Mouse (Mus musculus): ENCODE data around the gene Olfr1362.

Gene Olfr1362

DNA sequence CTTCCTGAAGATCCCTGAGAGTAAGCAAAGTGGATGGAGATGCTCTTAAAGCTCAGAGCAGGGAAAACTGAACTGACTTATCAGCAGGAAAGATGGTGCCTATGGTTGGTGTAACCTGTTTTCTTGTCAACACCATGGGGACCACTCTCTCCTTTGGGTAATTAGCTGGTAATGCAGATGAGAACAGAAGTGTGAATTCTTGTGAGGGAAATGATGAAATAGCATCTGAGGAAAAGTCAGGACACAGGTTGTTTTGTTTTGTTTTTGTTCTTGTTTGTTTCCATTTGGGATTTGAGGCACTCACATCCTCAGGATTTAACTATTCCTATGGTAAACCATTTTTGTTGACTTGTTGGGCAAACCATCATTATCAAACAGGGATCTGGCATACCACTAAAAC, at the start of gene Olfr1362:
Olfr1362 (minus strand) TSS at position 101 of the 400 bp plus-strand sequence.
- DNase-seq (ENCODE audit: low spot score in 2 of 2): no peak

DNA sequence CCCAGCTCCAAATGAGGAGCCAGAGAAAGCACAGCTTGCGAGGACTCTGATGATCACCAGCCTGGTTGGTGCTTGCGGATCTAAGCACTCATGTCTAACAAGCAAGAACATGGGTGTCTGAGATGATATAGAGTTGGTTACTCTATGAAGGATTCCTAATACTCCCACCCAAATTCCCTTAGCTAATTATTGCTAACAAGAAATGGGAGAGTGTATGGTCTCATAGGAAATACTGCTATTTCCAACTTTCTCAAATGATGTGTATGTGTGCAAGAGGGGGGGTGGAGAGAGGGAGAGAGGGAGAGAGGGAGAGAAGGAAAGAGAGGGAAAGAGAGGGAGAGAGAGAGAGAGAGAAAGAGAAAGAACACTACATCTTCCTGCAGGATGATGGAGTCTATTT, 49.5 kb upstream of the Olfr1362 start, which contains the start of gene Olfr1361:
Olfr1361 (minus strand) TSS at position 101 of the 400 bp plus-strand sequence.
- DNase-seq (ENCODE audit: low spot score in 2 of 2): no peak

DNA sequence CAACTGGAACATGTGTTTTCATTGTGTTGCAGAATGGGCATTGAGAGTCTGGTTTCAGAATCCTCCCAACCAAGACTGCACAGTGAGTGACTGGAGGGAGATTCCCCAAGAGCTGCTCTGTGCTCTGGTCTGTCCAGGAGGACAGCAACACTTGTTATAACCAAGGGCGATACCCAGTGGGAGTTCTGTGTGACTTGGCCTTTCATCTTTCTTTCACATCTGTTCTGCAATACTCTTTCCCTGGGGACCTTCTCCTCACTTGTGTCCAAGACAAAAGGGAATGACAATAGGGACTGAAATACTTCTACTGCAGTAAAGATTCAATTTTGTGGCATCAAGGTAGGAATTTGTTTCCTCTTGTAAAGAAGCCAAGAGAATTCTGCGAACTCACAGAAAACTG, 28.6 kb upstream of the Olfr1362 start, which contains the start of gene Olfr11:
Olfr11 (minus strand) TSS at position 101 of the 400 bp plus-strand sequence.
- no peak for DNase-seq (ENCODE audit: low spot score in 2 of 2)

DNA sequence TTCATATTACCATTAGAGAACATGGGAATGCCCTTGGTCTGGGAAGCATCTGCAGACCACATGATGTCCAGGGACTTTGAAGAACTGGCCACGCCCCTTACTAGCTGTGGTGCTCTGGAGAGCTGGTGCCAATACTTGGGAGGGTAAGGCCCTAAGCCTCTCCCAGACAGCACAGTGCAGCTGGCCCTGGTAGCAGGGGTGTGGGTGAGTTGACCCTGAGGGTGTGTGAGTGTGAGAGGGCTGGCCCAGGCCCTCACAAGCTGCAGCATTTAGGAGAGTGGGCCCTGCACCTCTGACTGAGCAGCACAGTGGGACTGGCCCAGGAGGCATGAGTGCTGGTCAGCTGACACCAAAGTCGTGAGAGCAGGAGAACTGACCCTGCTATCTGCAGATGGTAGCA, 22.2 kb downstream of the Olfr1362 start:
- DNase-seq (ENCODE audit: low spot score in 2 of 2): no peak

DNA sequence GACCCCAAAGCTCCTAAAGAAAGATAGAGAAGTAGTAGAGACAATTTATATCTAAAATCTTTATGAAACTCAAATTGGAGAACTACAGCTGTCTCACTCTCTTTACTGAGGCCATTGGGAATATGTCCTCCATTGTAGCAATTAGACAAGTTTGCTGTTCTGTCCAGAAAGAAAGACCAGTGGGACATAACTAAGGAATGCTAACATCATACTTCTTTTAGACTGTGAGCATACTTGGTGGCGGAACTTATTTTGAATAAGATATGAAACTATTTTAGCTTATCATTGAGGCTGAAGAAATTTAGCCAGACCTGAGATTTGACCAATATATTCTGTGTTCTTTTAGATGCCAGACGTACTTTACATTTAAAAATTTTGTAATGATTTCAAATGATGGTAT, 32.2 kb downstream of the Olfr1362 start, which contains the start of gene Olfr1364:
Olfr1364 (minus strand) TSS at position 101 of the 400 bp plus-strand sequence.
- no peak for DNase-seq (ENCODE audit: low spot score in 2 of 2)
